Mouse (Mus musculus): ENCODE data around the gene Nap1l5. TPM values are rescaled to one million over a fixed set of nuclear protein-coding genes. Genes with fewer than 3 reads are reported as not detected.
"Not testable (repeated sequence)": the region's sequence is repeated elsewhere in the genome, so short reads cannot be mapped to it uniquely, and the experiment has no call there.

Nap1l5 gene
- total RNA-seq, 1 experiment from 2014 or later = not detected

GRCm38 (mm10) chr6:58913551-58913950, 6.7 kb upstream of the Nap1l5 start:
- ATAC-seq (replicated peaks; ENCODE audit: insufficient number of reproducible peaks, low FRiP score, low TSS enrichment, poor library complexity, severe bottlenecking) = no peak

- ATAC-seq (replicated peaks; ENCODE audit: insufficient number of reproducible peaks, low FRiP score, low TSS enrichment, poor library complexity, severe bottlenecking) = no peak
Observed at GRCm38 (mm10) chr6:58912842-58913241, 6.0 kb upstream of the Nap1l5 start.

GRCm38 (mm10) chr6:58907791-58908190, 915 bp upstream of the Nap1l5 start:
- ATAC-seq (replicated peaks; ENCODE audit: insufficient number of reproducible peaks, low FRiP score, low TSS enrichment, poor library complexity, severe bottlenecking) = no peak

GRCm38 (mm10) chr6:58907336-58907735, 460 bp upstream of the Nap1l5 start:
- no peak for ATAC-seq (replicated peaks; ENCODE audit: insufficient number of reproducible peaks, low FRiP score, low TSS enrichment, poor library complexity, severe bottlenecking)

GRCm38 (mm10) chr6:58904551-58904950, 2.3 kb downstream of the Nap1l5 start:
- ATAC-seq (replicated peaks; ENCODE audit: insufficient number of reproducible peaks, low FRiP score, low TSS enrichment, poor library complexity, severe bottlenecking) = no peak

- no peak for ATAC-seq (replicated peaks; ENCODE audit: insufficient number of reproducible peaks, low FRiP score, low TSS enrichment, poor library complexity, severe bottlenecking)
Observed at GRCm38 (mm10) chr6:58903171-58903570, 3.7 kb downstream of the Nap1l5 start.

- ATAC-seq (replicated peaks; ENCODE audit: insufficient number of reproducible peaks, low FRiP score, low TSS enrichment, poor library complexity, severe bottlenecking) = no peak
Observed at GRCm38 (mm10) chr6:58900536-58900935, 6.3 kb downstream of the Nap1l5 start.

- no peak for ATAC-seq (replicated peaks; ENCODE audit: insufficient number of reproducible peaks, low FRiP score, low TSS enrichment, poor library complexity, severe bottlenecking)
Observed at GRCm38 (mm10) chr6:58899076-58899475, 7.8 kb downstream of the Nap1l5 start.

- no peak for ATAC-seq (replicated peaks; ENCODE audit: insufficient number of reproducible peaks, low FRiP score, low TSS enrichment, poor library complexity, severe bottlenecking)
Observed at GRCm38 (mm10) chr6:58896648-58897047, 10.2 kb downstream of the Nap1l5 start.

- ATAC-seq (replicated peaks; ENCODE audit: insufficient number of reproducible peaks, low FRiP score, low TSS enrichment, poor library complexity, severe bottlenecking) = no peak
Observed at GRCm38 (mm10) chr6:58894994-58895393, 11.9 kb downstream of the Nap1l5 start.

- no peak for ATAC-seq (replicated peaks; ENCODE audit: insufficient number of reproducible peaks, low FRiP score, low TSS enrichment, poor library complexity, severe bottlenecking)
Observed at GRCm38 (mm10) chr6:58893307-58893706, 13.6 kb downstream of the Nap1l5 start.

- ATAC-seq (replicated peaks; ENCODE audit: insufficient number of reproducible peaks, low FRiP score, low TSS enrichment, poor library complexity, severe bottlenecking) = no peak
Observed at GRCm38 (mm10) chr6:58889917-58890316, 17.0 kb downstream of the Nap1l5 start.

GRCm38 (mm10) chr6:58882271-58882670, 24.6 kb downstream of the Nap1l5 start:
- no peak for ATAC-seq (replicated peaks; ENCODE audit: insufficient number of reproducible peaks, low FRiP score, low TSS enrichment, poor library complexity, severe bottlenecking)

- ATAC-seq (replicated peaks; ENCODE audit: insufficient number of reproducible peaks, low FRiP score, low TSS enrichment, poor library complexity, severe bottlenecking) = no peak
Observed at GRCm38 (mm10) chr6:58881363-58881762, 25.5 kb downstream of the Nap1l5 start.

- no peak for ATAC-seq (replicated peaks; ENCODE audit: insufficient number of reproducible peaks, low FRiP score, low TSS enrichment, poor library complexity, severe bottlenecking)
Observed at GRCm38 (mm10) chr6:58880861-58881260, 26.0 kb downstream of the Nap1l5 start.

- ATAC-seq (replicated peaks; ENCODE audit: insufficient number of reproducible peaks, low FRiP score, low TSS enrichment, poor library complexity, severe bottlenecking) = no peak
Observed at GRCm38 (mm10) chr6:58879987-58880386, 26.9 kb downstream of the Nap1l5 start.

GRCm38 (mm10) chr6:58879572-58879971, 27.3 kb downstream of the Nap1l5 start:
- ATAC-seq (replicated peaks; ENCODE audit: insufficient number of reproducible peaks, low FRiP score, low TSS enrichment, poor library complexity, severe bottlenecking) = no peak

GRCm38 (mm10) chr6:58867858-58868257, 39.0 kb downstream of the Nap1l5 start:
- ATAC-seq (replicated peaks; ENCODE audit: insufficient number of reproducible peaks, low FRiP score, low TSS enrichment, poor library complexity, severe bottlenecking) = not testable (repeated sequence)

- no peak for ATAC-seq (replicated peaks; ENCODE audit: insufficient number of reproducible peaks, low FRiP score, low TSS enrichment, poor library complexity, severe bottlenecking)
Observed at GRCm38 (mm10) chr6:58863631-58864235, 43.1 kb downstream of the Nap1l5 start.

GRCm38 (mm10) chr6:58862446-58862993, 44.4 kb downstream of the Nap1l5 start:
- ATAC-seq (replicated peaks; ENCODE audit: insufficient number of reproducible peaks, low FRiP score, low TSS enrichment, poor library complexity, severe bottlenecking) = no peak

GRCm38 (mm10) chr6:58859517-58859916, 47.4 kb downstream of the Nap1l5 start:
- no peak for ATAC-seq (replicated peaks; ENCODE audit: insufficient number of reproducible peaks, low FRiP score, low TSS enrichment, poor library complexity, severe bottlenecking)
